Mouse (Mus musculus): ENCODE results near the gene Cpne9.
"Not testable (repeated sequence)": the region's sequence is repeated elsewhere in the genome, so short reads cannot be mapped to it uniquely, and the experiment has no call there.

Cpne9 gene

DNA sequence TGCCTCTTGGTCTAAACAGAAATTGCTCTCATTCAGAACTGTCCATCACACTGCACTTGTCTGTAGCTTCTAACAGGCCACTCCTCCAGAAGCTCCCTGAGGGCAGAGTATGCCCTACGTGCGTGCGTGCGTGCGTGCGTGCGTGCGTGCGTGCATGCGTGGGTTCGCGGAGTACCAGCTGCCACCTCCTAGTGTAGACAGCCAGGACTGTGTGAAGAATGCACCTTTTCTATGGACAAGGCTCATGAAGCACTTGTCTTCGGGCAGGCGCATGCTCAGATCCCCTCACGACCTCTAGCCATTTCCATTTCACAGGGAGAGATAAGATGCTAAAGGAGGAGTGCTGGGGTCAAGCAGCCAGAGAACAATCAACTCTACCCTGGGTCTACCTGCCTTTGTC, 7.2 kb downstream of the Cpne9 start:
- DNase-seq (ENCODE audit: low read depth, low spot score), result peak; percentile 78

DNA sequence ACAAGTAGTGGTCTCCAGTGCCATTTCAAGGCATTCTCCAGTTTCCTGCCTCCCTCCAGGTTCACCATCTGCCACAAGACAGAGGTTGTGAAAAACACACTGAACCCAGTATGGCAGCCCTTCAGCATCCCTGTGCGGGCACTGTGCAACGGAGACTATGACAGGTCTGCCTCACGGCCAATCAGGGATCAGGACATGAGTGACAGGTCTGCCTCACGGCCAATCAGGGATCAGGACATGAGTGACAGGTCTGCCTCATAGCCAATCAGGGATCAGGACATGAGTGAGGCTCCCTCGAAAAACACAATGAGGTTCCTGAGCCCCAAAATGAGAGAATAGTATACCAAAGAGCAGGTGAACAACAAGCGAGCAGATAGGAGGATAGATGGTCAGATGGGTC, 8.2 kb downstream of the Cpne9 start:
- DNase-seq (ENCODE audit: low read depth, low spot score), result peak; percentile 84

DNA sequence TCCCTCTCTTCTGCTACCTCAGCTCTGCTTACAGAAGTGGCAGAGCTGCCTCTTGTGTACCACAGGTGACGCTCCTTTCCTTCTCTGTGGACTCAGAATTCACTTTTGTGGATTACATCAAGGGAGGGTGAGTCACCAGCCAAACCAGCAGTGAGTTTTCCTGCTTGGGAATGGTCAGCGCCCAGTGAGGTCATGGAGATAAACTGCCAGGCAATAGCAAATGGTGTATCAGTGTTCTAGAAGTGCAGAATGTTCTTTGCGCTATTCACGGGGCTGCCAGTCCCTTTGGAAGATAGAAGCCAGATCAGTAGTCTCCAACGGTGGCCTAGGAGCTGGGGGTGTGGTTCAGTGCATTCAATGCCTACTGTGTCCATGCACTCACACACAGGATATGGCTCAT, 10.8 kb downstream of the Cpne9 start:
- no peak for DNase-seq (ENCODE audit: low read depth, low spot score)

- DNase-seq (ENCODE audit: low read depth, low spot score), result peak; percentile 76
These were observed 13.9 kb downstream of the Cpne9 start for GRCm38 (mm10) chr6:113296046-113296445.

DNA sequence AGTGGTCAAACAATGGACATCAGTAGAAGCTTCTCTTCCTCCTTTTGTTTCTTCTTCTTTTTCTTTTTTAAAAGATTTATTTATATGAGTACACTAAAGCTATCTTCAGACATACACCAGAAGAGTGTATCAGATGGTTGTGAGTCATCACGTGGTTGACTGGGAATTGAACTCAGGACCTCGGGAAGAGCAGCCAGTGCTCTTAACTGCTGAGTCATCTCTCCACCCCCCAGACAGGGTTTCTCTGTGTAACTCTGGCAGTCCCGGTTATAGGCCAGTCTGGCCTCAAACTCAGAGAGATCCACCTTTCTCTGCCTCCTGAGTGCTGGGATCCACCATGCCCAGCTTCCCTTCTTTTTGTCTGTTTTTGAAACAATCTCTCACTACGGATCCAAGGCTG, 14.5 kb downstream of the Cpne9 start:
- DNase-seq (ENCODE audit: low read depth, low spot score), result peak; percentile 67

- no peak for DNase-seq (ENCODE audit: low read depth, low spot score)
These were observed 19.2 kb downstream of the Cpne9 start for GRCm38 (mm10) chr6:113301350-113301749.

GRCm38 (mm10) chr6:113302258-113302657, 20.2 kb downstream of the Cpne9 start:
- peak; percentile 69 for DNase-seq (ENCODE audit: low read depth, low spot score)

DNA sequence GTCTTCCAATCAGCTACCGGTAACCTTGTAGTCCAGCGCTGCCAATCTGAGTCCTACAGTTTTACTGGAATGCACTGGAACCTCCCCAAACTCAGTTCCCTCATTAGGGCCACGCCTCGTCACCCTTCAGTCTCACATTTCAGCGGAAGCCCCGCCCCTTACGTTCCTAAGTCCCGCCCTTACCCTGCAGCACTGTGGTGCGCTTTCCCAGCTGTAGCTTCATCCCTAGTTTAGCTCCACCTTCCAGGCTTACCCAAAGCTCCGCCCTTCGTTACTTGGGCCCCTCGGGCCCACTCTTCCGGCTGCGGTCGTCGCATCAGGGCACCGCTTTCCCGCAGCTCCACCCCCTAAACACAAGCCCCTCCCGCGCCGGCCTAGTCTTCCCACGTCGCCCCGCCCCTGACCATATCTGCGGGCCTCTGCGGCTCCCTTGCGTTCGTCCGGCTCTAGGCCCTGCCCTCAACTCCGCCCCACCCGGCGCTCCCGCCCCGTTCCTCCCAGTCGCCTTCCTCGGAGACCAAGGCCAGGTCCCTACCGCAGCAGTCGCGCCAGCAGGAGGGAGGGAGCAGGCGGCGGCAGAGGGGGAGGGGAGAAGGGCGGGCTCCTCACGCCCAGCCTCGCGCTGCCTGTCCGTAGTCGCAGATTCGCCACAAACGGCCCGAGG, 24.3 kb downstream of the Cpne9 start:
- peak; percentile 100 for DNase-seq (ENCODE audit: low read depth, low spot score)

DNA sequence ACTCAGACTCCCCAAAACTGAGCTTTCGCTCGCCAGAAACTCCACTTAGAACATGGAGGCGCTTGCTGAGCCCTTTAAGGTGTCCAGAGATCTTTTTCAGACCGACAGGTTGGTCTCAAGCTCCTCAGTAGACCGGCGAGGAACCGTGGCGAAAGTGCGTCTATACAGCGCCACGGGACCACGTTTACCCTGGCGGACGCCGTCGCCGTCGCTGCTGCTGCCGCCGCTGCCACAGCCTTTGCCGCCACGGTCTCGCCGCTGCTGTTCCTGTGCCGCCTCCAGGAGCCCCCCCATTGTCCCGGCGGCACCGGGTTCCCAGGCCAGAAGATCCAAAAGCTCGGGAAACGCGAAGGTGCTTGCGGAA, 24.9 kb downstream of the Cpne9 start, which contains the start of gene Brpf1:
Gene Brpf1, plus strand, starts transcription at position 152 of the 364 bp plus-strand sequence.
- no peak for DNase-seq (ENCODE audit: low read depth, low spot score)

DNA sequence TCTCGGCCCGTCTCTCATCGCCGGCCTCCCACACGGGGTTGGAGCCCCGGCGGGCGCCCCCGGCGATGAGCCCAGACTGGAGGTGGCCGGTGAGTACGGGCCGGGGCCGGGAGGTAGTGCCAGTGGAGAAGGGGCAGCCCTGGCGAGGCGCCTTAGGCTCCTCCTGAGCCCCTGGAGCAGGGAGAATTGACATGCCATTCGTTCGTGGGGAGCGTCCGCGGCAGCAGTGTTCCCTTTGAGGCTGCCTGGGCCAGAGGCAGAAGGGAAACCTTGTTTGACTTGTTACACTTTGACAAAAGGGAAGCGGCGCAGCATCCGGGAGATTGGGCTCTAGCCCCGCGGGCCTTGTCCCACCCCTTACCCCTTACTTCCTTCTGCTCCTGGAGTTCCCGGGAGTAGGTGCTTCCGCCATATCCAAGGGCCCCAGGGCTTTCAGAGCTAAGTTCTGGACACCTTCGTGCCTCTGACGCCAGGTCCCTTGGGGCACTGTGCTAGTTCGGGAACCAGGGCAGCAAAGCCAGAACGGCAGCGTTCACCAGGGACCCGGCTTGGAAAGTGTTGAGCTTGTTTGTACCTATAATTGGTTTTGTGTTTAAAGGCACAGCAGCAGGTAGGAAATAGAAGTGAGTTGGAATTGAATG, 25.5 kb downstream of the Cpne9 start:
- peak; percentile 77 for DNase-seq (ENCODE audit: low read depth, low spot score)

DNA sequence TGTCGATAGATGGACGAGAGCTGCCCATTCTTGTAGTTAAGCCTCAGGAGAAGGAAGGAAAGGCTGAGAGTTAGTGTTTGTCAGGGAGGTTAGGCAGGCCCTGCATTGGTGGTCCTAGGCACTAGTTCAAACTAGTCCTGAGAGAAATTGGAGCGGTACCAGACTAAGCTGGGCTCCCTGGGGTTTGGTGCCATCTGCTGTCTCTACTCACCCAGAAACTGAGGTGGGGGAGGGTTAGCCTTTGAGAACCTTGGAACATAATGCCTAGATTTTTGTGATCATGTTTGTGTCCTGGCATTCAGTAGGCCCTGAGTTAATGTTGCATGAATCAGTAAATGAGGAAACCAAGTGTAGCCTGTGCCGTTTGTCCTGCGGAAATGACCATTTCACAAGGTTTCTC, 26.0 kb downstream of the Cpne9 start:
- peak; percentile 36 for DNase-seq (ENCODE audit: low read depth, low spot score)

DNA sequence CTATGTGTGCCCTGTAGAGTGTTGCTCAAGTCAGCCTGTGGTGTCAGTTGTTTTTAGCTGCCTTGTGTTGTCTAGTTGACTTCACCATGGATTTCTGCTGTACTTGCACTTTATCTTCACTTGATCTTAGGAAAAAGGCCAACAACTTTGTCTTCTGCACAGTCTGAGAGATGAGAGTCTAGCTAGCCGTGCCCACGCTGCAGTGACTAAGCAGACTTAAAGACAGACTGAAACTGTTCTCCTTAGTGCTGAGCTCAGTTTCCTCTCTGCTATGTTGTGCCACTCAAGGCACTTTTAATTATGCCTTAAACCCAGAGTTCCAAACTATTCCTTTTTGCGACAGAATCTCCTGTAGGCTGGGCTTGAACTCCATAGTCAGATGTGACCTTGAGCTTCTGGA, 33.9 kb downstream of the Cpne9 start:
- DNase-seq (ENCODE audit: low read depth, low spot score), result no peak

- peak; percentile 100 for DNase-seq (ENCODE audit: low read depth, low spot score)
These were observed 44.6 kb downstream of the Cpne9 start, which contains the start of gene Ogg1 for GRCm38 (mm10) chr6:113326533-113327315. Gene Ogg1, plus strand, starts transcription at chr6:113326972.

GRCm38 (mm10) chr6:113329396-113329795, 47.3 kb downstream of the Cpne9 start:
- no peak for DNase-seq (ENCODE audit: low read depth, low spot score)

- DNase-seq (ENCODE audit: low read depth, low spot score), result peak; percentile 41
These were observed 48.4 kb downstream of the Cpne9 start for GRCm38 (mm10) chr6:113330547-113330946.

- no peak for DNase-seq (ENCODE audit: low read depth, low spot score)
These were observed 49.6 kb downstream of the Cpne9 start for GRCm38 (mm10) chr6:113331721-113332120.

GRCm38 (mm10) chr6:113332734-113333133, 50.6 kb downstream of the Cpne9 start:
- not testable (repeated sequence) for DNase-seq (ENCODE audit: low read depth, low spot score)

GRCm38 (mm10) chr6:113333137-113333950, 51.2 kb downstream of the Cpne9 start:
- no peak for DNase-seq (ENCODE audit: low read depth, low spot score)

DNA sequence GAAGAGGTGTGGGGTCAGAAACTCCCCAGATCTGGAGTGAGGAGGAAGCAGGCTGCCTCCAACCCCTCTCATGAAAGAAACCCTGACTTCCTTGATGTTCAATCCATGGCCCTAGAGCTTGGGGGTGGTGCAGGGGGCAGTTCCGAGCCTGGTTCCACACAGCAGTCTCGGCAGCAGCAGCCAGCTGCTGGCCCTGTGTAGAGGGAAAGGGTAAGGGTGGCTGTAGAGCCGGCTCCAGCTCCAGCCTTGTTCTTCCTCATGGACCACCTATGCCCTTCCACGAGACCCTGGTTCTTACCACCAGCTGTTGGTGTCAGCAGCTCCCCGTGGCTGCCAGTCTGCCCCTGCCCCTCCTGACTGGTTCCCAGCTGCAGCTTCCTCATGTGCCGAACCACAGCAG, 52.1 kb downstream of the Cpne9 start:
- DNase-seq (ENCODE audit: low read depth, low spot score), result no peak

GRCm38 (mm10) chr6:113336852-113337620, 54.9 kb downstream of the Cpne9 start:
- no peak for DNase-seq (ENCODE audit: low read depth, low spot score)

DNA sequence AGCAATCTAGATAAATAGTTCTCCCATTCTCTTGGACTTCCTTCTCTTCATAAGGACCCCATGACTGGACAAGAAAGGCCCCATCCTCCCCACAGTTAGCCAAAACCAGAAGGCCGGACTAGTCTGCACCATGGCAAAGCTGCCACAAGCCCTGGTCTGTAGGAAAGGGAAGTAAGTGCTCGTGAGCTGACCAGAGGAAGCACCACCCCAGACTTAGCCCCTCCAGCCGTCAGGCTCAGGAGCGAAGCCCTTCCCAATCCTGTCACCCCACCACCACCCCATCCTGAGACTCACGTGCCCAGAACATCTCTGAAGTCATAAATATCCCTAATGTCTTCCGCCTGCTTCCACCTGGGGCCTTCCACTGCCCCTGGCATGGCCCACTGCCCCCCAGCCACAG, 59.5 kb downstream of the Cpne9 start:
- DNase-seq (ENCODE audit: low read depth, low spot score), result no peak

All from R1 (cell line).